ENCODE assay signal across 9 mouse cellular contexts in the genomic region with DNA sequence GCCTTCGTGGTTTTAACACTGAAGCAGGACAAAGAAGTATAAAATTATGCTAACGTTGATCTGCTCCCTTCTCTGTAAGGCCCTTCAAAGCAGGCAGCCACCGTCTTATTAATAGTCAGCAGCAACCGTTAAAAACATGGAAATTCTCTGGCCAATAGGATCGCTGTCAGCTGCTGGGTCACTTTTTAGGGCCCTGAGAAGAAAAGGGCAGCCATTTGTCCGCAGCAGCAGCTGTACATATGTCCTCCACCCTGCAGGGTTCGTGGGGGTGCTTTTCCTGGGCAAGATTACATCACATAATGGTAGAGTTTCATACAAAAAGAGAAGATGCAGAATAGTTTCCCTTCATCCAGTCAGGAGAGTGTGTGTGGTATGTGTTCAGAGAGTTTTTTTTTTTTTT. TPM values are rescaled to one million over a fixed set of nuclear protein-coding genes. Genes with fewer than 3 reads are reported as not detected.
DNase-seq lines count a peak whose midpoint lies in the region; ATAC-seq lines count a peak whose summit lies in the region.
"Had no signal": no experiment of that assay in that cellular context is flagged by ENCODE, and none has a peak within 500 bp of the region (broad histone marks: within the 10 kb centered on the region; RNA-seq: fewer than 3 reads in every experiment).

No protein-coding gene starts in this region.

- H3K27me3 ChIP-seq in neural tube, embryonic 11.5 days (ENCODE audit: control insufficient read depth, insufficient read depth, low read length): no peaks in the 10 kb centered on the region
- no peaks in the 10 kb centered on the region for H3K27me3 ChIP-seq in limb, embryonic 12.5 days

- peak; percentile 20 for DNase-seq in embryo, embryonic 11 days
- DNase-seq in embryo, embryonic 10.5 days (ENCODE audit: low spot score): no peak
- DNase-seq in neural tube, embryonic 11.5 days (ENCODE audit: low spot score): peak; percentile 25
- DNase-seq in neural tube, embryonic 10.5 days (ENCODE audit: extremely low spot score, low spot score): no peak
- DNase-seq in ovary, adult 18-20 months (ENCODE audit: low spot score): no peak
- no peak for DNase-seq in kidney, postnatal 25 days
- DNase-seq in thymus, postnatal 14 days: no peak
- DNase-seq: thymus, adult 2 months had no signal

- no peaks in the 10 kb centered on the region for H3K9me3 ChIP-seq in neural tube, embryonic 11.5 days (ENCODE audit: control insufficient read depth, low read length)
- H3K9me3 ChIP-seq in limb, embryonic 12.5 days: no peaks in the 10 kb centered on the region

- H3K27ac ChIP-seq in neural tube, embryonic 11.5 days (ENCODE audit: low read depth, low read length): no peak overlapping the region
- H3K27ac ChIP-seq in limb, embryonic 12.5 days: no peak overlapping the region

- ATAC-seq in neural tube, embryonic 11.5 days (ENCODE audit: insufficient read depth, low FRiP score, low TSS enrichment): no peak
- no peak for ATAC-seq in limb, embryonic 12.5 days (ENCODE audit: insufficient number of reproducible peaks, insufficient read depth, low FRiP score, low TSS enrichment, low read depth)

- H3K36me3 ChIP-seq in neural tube, embryonic 11.5 days (ENCODE audit: control insufficient read depth, insufficient read depth, low read length): peaks cover 25% of the 10 kb centered on the region
- H3K36me3 ChIP-seq in limb, embryonic 12.5 days: peaks cover 50% of the 10 kb centered on the region

- H3K4me2 ChIP-seq in neural tube, embryonic 11.5 days (ENCODE audit: low read depth): peak overlapping the region; percentile 62
- H3K4me2 ChIP-seq in limb, embryonic 12.5 days: peak overlapping the region; percentile 70

- WGBS in neural tube, embryonic 11.5 days: 55% methylated on average over 7 of the region's 7 CpGs
- WGBS in limb, embryonic 12.5 days: 71% methylated on average over 7 of the region's 7 CpGs

- H3K4me1 ChIP-seq in neural tube, embryonic 11.5 days (ENCODE audit: control insufficient read depth, insufficient read depth, low read length): peaks cover 8% of the 10 kb centered on the region; the same call in 1 of the 2 replicates
- H3K4me1 ChIP-seq in limb, embryonic 12.5 days (replicated peaks): peaks cover 22% of the 10 kb centered on the region

- H3K4me3 ChIP-seq in neural tube, embryonic 11.5 days (ENCODE audit: low read depth, low read length): peak overlapping the region; percentile 98; the same call in 1 of the 2 replicates
- peak overlapping the region; percentile 89 for H3K4me3 ChIP-seq in limb, embryonic 12.5 days (replicated peaks)

- H3K9ac ChIP-seq in neural tube, embryonic 11.5 days (ENCODE audit: low read length): no peak overlapping the region
- H3K9ac ChIP-seq in limb, embryonic 12.5 days (replicated peaks): 0 out of 2 replicates have a peak overlapping the region, but pooled peaks have one; percentile 2

RNA-seq across cellular contexts. Expression of gene Ccng2, which starts 3.0 kb away (rescaled TPM):
- 97.7 and 99.3 TPM in 2 replicates for polyA plus RNA-seq in neural tube, embryonic 11.5 days (2014; fragmentation: Nextera tagmentation; extraction: Ambion mirVana)
- polyA plus RNA-seq in limb, embryonic 12.5 days (2016; fragmentation: Nextera tagmentation; extraction: Ambion mirVana): 109 and 114 TPM in 2 replicates

Comparison
In these comparisons a context has a peak if more than half of its experiments do, and no peak if none do; other contexts are left out.
1. DNase-seq: peak in embryo, embryonic 11 days (single experiment) and neural tube, embryonic 11.5 days (single experiment); none in embryo, embryonic 10.5 days (single experiment), neural tube, embryonic 10.5 days (single experiment), ovary, adult 18-20 months (single experiment), kidney, postnatal 25 days (0 of 2) and thymus, postnatal 14 days (single experiment).